Comparison of ENCODE assay signal across 14 mouse cellular contexts in genomic region chrX:106122823-106123222, GRCm38 (mm10).
"Had no signal": no experiment of that assay in that cellular context is flagged by ENCODE, and none has a peak within 500 bp of the region (broad histone marks: within the 10 kb centered on the region; RNA-seq: fewer than 3 reads in every experiment).

No protein-coding gene starts in this region.

- DNase-seq: liver, postnatal 0 days; lung, adult 2 months; lung, postnatal 14 days; lung, postnatal 36 days; right cerebral cortex, postnatal 25 days; right cerebral cortex, postnatal 4 days; thymus, adult 18-20 months; thymus, postnatal 14 days; thymus, postnatal 36 days had no signal

- H3K27me3 ChIP-seq: lung, embryonic 15.5 days; megakaryocyte, embryonic 14.5 days; midbrain, embryonic 13.5 days; midbrain, embryonic 15.5 days; neural tube, embryonic 12.5 days had no signal
